Mouse (Mus musculus): ENCODE results near the gene Trafd1. TPM values are rescaled to one million over a fixed set of nuclear protein-coding genes. Genes with fewer than 3 reads are reported as not detected.
"Not testable (repeated sequence)": the region's sequence is repeated elsewhere in the genome, so short reads cannot be mapped to it uniquely, and the experiment has no call there.

Trafd1 gene
- polyA plus RNA-seq, 1 experiment from 2014 or later = 80.9 TPM

DNA sequence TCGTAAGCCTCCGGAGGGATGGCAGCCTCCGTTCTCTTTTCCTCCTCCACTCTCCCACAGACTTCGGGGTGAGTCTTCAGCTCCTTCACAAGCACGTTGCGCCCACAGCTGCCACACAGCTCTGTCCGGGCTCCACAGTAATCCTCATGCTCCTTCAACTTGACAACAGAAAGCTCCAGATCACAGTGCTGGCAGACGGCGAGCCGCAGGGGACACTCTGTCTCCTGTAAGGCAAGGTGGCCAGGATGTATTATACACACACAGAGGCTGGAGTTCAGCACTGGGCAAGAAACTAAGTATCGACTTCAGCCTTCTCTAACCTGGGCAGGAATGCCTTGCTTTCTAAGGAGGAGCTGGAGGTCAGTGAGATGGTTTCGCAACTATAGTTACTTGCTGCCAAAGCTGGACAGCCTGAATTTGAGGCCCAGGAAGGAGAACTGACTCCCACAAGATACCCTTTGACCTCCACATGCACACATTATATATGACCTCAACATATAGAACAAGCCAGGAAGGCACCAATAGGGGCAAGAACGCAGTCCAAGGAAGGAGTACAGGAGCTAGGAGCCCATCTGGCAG, 6.7 kb downstream of the Trafd1 start:
- no peaks in the 10 kb centered on the region for H3K27me3 ChIP-seq (replicated peaks; ENCODE audit: insufficient read depth, low read length)
- peaks cover 51% of the 10 kb centered on the region for H3K36me3 ChIP-seq (ENCODE audit: insufficient read depth, low read length)
- WGBS = 80% methylated on average over 13 of the region's 13 CpGs
- no peaks in the 10 kb centered on the region for H3K4me1 ChIP-seq (ENCODE audit: insufficient read depth, low read depth, low read length)
- TF ChIP-seq CTCF (IDR thresholded peaks at IDR 0.05) (no peak), EP300 (IDR thresholded peaks at IDR 0.05) (no peak)
- no peak overlapping the region for H3K4me3 ChIP-seq (ENCODE audit: low read depth, low read length)
- H3K9me3 ChIP-seq (ENCODE audit: low read length) = no peaks in the 10 kb centered on the region
- H3K4me2 ChIP-seq (replicated peaks; ENCODE audit: low read depth, low read length) = no peak overlapping the region
- H3K9ac ChIP-seq (replicated peaks; ENCODE audit: low read depth) = no peak overlapping the region
- ATAC-seq = no peak
- DNase-seq (ENCODE audit: low spot score) = peak; percentile 19
- H3K27ac ChIP-seq (ENCODE audit: low read length) = no peak overlapping the region

DNA sequence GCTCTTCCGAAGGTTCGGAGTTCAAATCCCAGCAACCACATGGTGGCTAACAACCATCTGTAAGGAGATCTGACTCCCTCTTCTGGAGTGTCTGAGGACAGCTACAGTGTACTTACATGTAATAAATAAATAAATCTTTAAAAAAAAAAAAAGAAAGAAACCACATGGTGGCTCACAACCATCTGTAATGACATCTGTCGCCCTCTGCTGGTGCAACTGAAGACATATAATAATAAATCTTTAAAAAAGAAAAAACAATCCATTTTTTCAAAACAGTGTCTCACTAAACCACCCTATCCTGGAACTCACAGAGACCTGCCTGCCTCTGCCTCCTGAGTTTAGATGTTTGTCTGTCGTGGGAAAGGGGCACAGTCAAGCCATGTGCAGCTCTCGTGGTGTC, 8.5 kb downstream of the Trafd1 start:
- H3K27ac ChIP-seq (ENCODE audit: low read length); H3K4me3 ChIP-seq (ENCODE audit: low read depth, low read length); H3K27me3 ChIP-seq (replicated peaks; ENCODE audit: insufficient read depth, low read length); H3K4me2 ChIP-seq (replicated peaks; ENCODE audit: low read depth, low read length); H3K9ac ChIP-seq (replicated peaks; ENCODE audit: low read depth); H3K4me1 ChIP-seq (ENCODE audit: insufficient read depth, low read depth, low read length); H3K9me3 ChIP-seq (ENCODE audit: low read length): not testable (repeated sequence)
- peak; percentile 40 for ATAC-seq
- peak; percentile 60 for TF ChIP-seq CTCF (IDR thresholded peaks at IDR 0.05)
- 70% methylated on average over 5 of the region's 5 CpGs for WGBS
- DNase-seq (ENCODE audit: low spot score) = peak; percentile 82
- peaks cover 69% of the 10 kb centered on the region for H3K36me3 ChIP-seq (ENCODE audit: insufficient read depth, low read length)

DNA sequence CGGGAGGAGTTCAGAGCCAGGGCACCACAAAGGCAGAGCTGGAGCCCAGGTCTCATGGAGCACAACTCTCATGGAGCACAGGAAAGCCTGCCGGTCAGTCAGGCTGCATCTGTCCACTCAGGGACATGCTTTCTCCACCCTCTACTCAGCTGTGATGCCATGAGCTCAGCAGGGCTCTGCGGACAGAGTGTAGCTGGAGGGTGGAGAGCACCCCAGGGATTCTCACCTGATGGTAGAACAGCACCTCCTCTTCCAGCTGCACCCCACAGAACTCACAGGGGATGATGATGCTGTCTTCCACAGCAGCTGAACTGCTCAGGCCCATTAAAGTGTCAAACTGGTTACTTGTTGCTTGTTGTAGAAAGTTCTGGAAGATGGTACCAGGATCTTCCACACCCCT, 10.6 kb downstream of the Trafd1 start:
- Histone ChIP-seq H3K9me3 (ENCODE audit: low read length) (no peaks in the 10 kb centered on the region), H3K4me3 (ENCODE audit: low read depth, low read length) (no peak overlapping the region), H3K4me2 (replicated peaks; ENCODE audit: low read depth, low read length) (no peak overlapping the region), H3K9ac (replicated peaks; ENCODE audit: low read depth) (no peak overlapping the region), H3K4me1 (ENCODE audit: insufficient read depth, low read depth, low read length) (no peaks in the 10 kb centered on the region), H3K27ac (ENCODE audit: low read length) (no peak overlapping the region), H3K27me3 (replicated peaks; ENCODE audit: insufficient read depth, low read length) (no peaks in the 10 kb centered on the region), H3K36me3 (ENCODE audit: insufficient read depth, low read length) (peaks cover 71% of the 10 kb centered on the region)
- 94% methylated on average over 3 of the region's 3 CpGs for WGBS
- no peak for DNase-seq (ENCODE audit: low spot score)
- TF ChIP-seq CTCF (IDR thresholded peaks at IDR 0.05) = no peak
- TF ChIP-seq EP300 (IDR thresholded peaks at IDR 0.05) = no peak
- no peak for ATAC-seq

DNA sequence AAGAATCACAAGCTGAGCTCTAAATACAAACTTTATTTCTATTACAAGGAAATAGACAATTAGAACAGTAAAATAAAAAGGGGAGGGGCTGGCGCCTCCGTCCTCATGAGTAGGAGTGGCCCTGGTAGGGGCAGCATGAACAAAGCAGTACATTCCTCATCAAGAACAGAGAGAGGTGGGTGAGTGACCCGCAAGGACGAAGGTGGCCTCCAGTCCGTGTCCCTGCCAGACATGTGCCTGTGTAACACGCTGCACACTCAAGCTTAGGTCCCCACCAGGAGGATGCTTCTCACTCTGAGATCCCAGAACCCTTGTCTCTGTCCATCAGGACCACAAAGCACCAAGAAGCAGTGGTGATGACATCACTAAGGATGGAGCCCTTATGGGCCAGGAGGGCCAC, 13.7 kb downstream of the Trafd1 start:
- Histone ChIP-seq H3K36me3 (ENCODE audit: insufficient read depth, low read length) (peaks cover 54% of the 10 kb centered on the region), H3K4me1 (ENCODE audit: insufficient read depth, low read depth, low read length) (no peaks in the 10 kb centered on the region)

DNA sequence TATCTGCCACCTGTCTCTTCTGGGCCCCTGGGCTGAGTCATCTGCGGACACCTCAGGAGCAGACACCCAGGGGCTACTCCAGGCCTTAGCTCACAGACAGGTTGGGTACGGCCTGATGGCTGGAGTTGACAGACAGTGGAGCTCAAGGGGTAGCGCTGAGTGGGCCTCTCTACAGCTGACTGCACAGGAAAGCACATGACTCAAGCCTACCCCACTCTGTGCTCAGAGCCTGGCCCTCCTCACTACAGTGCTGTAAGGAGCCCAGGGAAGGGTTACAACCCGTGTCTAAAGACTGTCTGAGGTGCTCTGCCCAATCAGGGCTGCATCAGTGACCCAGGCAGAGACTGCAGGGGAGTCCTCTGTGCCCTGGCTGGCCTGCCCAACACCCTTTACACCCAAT, 18.2 kb downstream of the Trafd1 start:
- Histone ChIP-seq H3K4me1 (ENCODE audit: insufficient read depth, low read depth, low read length) (no peaks in the 10 kb centered on the region), H3K36me3 (ENCODE audit: insufficient read depth, low read length) (peaks cover 34% of the 10 kb centered on the region; the same call in 1 of the 2 replicates), H3K9ac (replicated peaks; ENCODE audit: low read depth) (no peak overlapping the region), H3K4me2 (replicated peaks; ENCODE audit: low read depth, low read length) (no peak overlapping the region), H3K9me3 (ENCODE audit: low read length) (no peaks in the 10 kb centered on the region), H3K27ac (ENCODE audit: low read length) (peak overlapping the region; percentile 32; the same call in 1 of the 2 replicates), H3K27me3 (replicated peaks; ENCODE audit: insufficient read depth, low read length) (no peaks in the 10 kb centered on the region), H3K4me3 (ENCODE audit: low read depth, low read length) (no peak overlapping the region)
- no peak for TF ChIP-seq EP300 (IDR thresholded peaks at IDR 0.05)
- TF ChIP-seq CTCF (IDR thresholded peaks at IDR 0.05) = no peak
- peak; percentile 15 for DNase-seq (ENCODE audit: low spot score)
- 77% methylated on average over 4 of the region's 4 CpGs for WGBS
- peak; percentile 51 for ATAC-seq

More for the DNA sequence above, 13.7 kb downstream of the Trafd1 start:
- WGBS = 77% methylated on average over 6 of the region's 6 CpGs
- DNase-seq (ENCODE audit: low spot score) (no peak), ATAC-seq (no peak)
- Histone ChIP-seq H3K27ac (ENCODE audit: low read length) (no peak overlapping the region), H3K27me3 (replicated peaks; ENCODE audit: insufficient read depth, low read length) (no peaks in the 10 kb centered on the region), H3K9me3 (ENCODE audit: low read length) (no peaks in the 10 kb centered on the region), H3K9ac (replicated peaks; ENCODE audit: low read depth) (no peak overlapping the region), H3K4me2 (replicated peaks; ENCODE audit: low read depth, low read length) (no peak overlapping the region), H3K4me3 (ENCODE audit: low read depth, low read length) (no peak overlapping the region)
- TF ChIP-seq CTCF (IDR thresholded peaks at IDR 0.05) (no peak), EP300 (IDR thresholded peaks at IDR 0.05) (no peak)

DNA sequence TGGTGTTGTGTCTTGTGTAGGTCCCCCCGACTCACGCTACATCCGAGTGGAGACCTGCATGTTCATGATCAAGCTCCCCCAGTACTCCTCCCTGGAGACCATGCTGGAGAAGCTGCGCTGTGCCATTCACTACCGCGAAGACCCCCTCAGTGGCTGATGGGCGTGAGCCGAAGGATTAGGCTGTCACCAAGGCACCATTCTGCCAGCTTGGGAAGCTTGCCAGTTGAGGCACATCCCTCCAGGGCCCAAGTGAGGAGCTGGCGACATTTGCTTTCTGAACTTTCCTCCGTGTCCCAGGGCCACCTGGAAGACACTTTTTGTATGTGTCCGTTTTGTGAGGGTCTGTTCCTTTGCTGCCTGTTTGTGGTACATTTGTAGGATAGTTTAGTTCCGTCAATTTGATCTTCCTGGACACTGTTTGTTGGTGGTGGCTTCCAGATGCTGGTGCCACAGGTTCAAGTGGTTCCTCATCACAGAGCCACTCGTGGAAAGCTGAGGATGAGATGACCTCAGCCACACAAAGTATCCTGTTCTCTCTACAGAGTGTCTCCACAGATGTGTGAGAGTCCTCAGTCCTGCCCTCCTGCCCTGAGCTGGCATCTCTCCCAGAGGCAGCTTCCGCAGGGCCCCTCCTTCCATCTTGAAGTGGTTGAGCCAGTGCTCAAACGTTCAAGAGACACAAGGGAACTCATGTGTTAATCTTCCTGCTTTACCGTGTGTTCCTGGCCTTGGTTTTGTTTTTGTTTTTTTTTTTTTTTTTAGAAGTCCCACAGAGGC, 18.8 kb downstream of the Trafd1 start:
- no peak overlapping the region for H3K27ac ChIP-seq (ENCODE audit: low read length)

More for the DNA sequence above, 18.8 kb downstream of the Trafd1 start:
- no peaks in the 10 kb centered on the region for H3K27me3 ChIP-seq (replicated peaks; ENCODE audit: insufficient read depth, low read length)
- H3K9me3 ChIP-seq (ENCODE audit: low read length) = no peaks in the 10 kb centered on the region
- peak; percentile 65 for DNase-seq (ENCODE audit: low spot score)
- H3K36me3 ChIP-seq (ENCODE audit: insufficient read depth, low read length) = peaks cover 27% of the 10 kb centered on the region; the same call in 1 of the 2 replicates
- 75% methylated on average over 16 of the region's 16 CpGs for WGBS
- H3K4me3 ChIP-seq (ENCODE audit: low read depth, low read length) = no peak overlapping the region
- H3K9ac ChIP-seq (replicated peaks; ENCODE audit: low read depth) = no peak overlapping the region
- no peaks in the 10 kb centered on the region for H3K4me1 ChIP-seq (ENCODE audit: insufficient read depth, low read depth, low read length)
- no peak overlapping the region for H3K4me2 ChIP-seq (replicated peaks; ENCODE audit: low read depth, low read length)
- TF ChIP-seq EP300 (IDR thresholded peaks at IDR 0.05) = no peak
- TF ChIP-seq CTCF (IDR thresholded peaks at IDR 0.05) = no peak
- ATAC-seq = peak; percentile 75
